Mouse (Mus musculus): ENCODE measurements around the gene Sf3a3.
"Not testable (repeated sequence)": the region's sequence is repeated elsewhere in the genome, so short reads cannot be mapped to it uniquely, and the experiment has no call there.

The Sf3a3 gene

DNA sequence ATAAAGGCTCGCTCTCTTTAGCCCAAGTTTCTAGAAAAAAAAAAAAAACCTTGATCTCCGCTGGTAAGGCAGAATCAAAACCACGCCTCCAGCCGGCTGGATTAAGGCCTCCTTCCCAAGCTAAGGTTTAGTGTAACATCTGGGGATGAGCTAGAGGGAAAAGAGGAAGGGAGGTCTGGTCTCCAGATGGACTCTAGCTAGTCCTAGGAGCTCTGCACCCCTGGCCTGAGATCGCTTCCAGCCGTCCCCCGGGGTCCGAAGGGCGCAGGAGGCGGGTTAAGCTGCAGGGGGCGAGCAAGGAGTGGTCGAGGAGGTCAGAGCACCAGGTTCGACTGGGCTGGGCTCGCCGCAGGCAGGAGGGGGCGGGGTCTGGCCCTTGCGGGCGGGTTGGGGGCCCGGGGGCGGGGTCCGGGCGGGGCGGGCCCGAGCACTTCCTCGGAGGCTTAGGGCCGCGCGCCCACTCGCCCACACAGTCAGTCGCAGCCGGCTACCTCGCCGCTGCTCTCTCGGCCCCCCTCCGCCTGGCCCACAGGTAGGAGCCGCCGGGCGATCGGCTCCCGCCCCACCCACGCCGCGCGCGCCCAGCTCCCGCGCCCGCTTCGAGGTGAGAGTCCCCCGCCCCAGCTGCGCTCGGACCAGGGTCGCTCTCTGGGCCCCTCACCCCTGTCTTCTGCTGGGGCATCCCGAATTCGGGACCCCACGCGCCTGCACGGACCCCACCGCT is 14.2 kb upstream of the Sf3a3 start, which contains the start of gene Fhl3:
TSS of gene Fhl3 (plus strand) at position 454 of the 724 bp plus-strand sequence.
- DNase-seq (ENCODE audit: low spot score), result no peak

DNA sequence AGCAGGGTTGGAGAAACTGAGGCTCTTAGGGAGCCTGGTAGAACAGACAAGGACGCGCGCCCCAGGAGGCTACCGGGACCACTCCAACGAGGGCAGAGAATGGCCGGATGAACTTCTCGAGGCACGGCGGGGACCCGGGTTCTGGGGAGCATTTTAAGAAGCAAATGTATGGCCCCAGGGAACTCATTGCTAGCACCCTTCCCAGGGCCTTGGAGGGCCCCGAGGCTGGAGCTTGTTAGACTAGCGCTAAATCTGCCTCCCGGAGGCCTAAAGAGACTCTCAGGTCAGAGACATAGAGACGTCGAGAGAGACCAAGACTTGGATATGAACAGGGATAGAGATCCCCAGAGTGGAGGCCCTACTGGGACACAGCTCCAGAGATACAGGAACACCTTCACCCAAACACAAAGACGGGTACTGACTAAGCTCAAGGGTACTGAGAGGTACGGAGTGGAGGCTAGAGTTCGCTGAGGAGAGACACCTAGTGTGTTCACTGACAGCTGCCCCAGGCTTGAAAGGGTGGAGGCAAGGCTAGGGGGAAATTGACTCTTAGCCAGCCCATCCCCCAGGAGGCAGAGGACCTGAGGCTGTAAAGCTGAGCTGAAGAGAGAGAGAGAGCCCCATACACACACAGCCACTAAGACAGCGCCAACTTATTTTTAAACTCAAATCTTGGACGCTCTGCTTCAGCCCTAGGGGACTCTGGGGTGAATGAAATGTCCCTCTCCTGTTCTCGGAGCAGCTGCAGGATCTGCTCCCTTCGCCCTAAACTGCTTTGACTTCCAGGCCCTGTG is 13.3 kb upstream of the Sf3a3 start:
- DNase-seq (ENCODE audit: low spot score), result no peak

DNA sequence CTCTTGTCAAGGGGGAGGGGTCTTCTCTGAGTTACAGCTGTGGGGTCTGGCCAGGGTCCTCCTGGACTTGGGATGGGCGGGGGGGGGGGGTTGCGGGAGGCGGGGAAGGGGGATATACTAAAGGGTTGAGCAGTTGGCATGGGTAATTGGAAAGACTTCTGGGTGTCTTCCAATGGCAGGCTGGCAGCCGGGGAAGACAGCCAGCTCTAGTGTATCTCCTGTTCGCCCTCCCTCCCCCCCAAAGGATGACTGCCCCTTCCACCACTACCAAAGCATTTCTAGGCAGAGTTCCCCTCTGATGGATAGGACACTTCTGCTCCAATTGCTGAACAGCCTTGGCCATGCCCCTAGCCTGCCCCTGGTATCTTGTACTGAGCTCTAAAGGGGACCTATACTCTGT is 12.7 kb upstream of the Sf3a3 start:
- DNase-seq (ENCODE audit: low spot score), result no peak

DNA sequence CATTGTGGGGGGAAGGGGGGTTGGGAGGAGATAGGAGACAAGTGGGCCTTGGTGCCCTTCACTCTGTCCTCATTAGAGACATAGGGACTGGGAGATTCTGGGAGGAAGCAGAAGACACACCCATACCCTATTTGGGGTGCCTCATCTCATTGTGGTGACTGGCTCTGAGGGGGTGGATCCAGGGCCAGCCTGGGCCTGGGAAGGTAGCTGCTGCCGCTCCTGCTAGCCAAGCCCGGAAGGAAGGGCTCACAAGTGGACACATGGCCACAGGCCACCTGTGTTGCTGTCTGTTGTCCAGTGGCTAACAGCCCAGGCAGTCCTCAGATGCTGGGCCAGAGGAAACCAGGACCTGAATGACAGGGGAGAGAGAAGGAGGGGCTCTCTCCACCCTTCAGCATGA is 11.2 kb upstream of the Sf3a3 start:
- DNase-seq (ENCODE audit: low spot score), result no peak

DNA sequence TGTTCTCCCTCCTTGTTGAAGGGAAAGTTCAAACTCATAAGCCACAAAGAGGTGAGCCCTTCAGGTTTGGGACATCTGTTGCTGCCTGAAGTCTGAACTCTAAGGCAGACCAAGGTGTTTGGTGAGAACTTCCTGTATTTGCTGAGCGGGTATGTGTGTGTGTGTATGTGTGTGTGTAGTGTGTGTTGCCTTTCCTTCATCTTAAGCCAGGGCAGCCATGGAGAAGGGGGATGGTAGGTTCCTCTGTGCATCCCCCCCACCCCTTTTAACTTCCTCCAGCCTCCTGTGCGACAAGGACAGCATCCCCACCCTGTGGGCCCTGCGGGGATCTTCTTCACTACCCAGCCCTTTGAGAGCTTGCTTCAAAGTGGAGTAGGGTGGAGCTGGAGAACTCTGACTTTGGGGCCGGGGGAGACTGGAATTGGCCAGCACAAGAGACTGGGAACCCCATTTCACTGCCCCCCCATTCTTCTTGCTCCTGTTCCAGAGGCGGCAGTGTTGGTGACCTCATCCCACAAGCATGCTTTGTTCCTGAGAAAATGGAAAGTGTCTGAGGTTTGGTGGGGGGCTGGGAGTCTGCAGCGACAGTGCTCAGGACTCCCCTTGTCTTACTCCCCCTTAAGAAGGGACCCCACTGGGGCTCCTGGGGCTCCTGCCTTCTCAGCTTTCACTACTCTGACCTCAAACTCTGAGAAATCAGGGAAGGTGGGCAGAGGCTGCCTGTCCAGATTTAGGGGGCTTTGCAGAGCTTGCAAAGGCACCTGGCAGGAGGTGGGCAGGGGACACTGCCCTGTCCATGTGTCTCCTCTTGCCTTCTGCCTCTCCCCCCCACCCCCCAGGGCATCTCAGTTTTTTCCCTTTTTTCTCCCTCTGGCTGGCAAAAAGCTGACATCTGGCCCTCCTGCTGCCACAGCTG is 10.4 kb upstream of the Sf3a3 start:
- DNase-seq (ENCODE audit: low spot score), result no peak

DNA sequence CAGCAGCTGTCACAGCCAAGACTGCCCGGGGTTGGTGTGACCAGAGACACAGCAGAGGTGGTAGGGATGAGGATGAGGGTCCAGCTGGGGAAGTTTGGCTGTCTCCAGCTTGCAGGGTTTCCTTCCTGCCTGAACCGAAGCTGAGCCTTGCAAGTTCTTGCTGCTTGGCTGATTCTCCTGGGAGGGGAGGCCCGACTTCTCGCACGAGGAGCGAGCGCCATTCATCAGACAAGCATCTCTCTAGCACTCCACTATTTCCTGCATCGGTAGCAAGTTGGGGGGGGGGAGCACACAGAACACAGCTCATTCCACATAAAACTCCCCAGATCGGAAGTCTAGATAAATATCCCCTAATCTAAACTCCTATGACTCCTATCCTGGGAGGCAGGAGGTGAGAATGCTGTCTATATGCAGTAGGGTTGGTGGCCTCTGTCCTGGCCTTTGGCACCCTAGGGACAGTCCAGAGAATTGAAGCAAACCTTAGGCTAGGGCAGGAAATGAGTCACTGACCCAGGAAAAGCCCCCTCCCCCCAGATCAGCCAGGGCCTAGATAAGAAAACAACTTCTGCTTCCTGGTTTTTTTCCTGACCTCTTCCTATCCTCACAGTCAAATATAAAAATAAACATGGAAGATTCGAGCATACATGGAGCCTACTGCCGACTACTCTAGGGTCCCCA is 9.6 kb upstream of the Sf3a3 start:
- DNase-seq (ENCODE audit: low spot score), result no peak

DNA sequence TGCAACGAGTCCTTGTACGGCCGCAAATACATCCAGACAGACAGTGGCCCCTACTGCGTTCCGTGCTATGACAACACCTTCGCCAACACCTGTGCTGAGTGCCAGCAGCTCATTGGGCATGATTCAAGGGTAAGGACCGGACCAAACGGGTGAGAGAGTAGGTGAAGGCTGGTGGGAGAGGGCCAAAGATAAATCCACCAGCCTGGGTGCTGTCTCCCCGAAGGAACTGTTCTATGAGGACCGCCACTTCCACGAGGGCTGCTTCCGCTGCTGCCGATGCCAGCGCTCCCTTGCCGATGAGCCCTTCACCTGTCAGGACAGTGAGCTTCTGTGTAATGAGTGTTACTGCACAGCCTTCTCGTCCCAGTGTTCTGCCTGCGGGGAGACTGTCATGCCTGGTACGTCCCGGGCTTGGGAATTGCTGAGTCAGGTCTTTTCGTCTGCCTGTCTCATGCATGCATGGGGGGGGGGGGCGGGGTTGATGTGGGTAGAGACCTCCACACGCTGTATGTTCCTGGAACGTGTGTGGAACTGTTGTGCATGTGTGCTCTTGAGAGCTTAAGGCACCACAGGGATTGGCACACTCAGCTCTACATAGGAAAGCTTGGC is 8.8 kb upstream of the Sf3a3 start:
- DNase-seq (ENCODE audit: low spot score), result no peak

DNA sequence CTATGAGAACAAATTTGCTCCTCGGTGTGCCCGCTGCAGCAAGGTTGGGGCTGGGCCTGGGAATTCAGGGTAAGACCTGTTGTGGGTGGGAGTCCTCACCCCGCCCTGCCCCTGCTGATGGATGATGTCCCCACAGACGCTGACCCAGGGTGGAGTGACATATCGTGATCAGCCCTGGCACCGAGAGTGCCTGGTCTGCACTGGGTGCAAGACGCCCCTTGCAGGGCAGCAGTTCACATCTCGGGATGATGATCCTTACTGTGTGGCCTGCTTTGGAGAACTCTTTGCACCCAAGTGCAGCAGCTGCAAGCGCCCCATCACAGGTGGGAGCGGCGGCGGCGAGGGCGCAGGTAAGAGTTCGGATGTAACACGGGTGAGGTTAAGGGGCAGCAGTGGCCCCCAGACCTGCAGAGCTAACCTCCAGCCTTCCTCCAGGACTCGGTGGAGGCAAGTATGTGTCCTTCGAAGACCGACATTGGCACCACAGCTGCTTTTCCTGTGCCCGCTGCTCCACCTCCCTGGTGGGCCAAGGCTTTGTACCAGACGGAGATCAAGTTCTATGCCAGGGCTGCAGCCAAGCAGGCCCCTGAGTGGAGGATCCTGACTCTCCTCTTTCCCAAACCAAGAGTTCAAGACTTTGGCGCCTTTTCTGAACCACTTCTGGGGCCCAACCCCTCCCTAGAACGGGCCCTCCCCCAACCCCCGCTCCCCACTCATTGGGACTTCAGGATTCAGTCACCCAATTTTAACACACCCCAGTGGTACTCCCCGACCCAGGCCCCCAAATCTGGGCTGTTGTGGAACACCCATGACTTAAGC is 7.0 kb upstream of the Sf3a3 start:
- DNase-seq (ENCODE audit: low spot score), result not testable (repeated sequence)

DNA sequence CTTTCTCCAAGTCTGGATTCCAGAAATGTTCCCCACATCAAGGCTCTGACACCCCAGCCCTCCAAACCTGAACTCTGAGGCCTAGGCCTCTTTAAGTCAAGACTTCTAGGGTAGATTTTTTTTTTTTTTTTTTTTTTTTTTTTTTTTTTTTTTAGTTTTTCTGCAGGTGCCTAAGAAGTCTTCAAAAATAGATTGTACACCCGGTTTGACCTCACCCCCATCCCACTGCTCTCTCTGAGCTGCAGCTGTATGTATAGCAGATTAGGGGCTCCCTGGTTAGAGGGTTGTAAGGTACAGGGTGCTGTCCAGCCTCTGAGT is 6.4 kb upstream of the Sf3a3 start:
- DNase-seq (ENCODE audit: low spot score), result not testable (repeated sequence)

DNA sequence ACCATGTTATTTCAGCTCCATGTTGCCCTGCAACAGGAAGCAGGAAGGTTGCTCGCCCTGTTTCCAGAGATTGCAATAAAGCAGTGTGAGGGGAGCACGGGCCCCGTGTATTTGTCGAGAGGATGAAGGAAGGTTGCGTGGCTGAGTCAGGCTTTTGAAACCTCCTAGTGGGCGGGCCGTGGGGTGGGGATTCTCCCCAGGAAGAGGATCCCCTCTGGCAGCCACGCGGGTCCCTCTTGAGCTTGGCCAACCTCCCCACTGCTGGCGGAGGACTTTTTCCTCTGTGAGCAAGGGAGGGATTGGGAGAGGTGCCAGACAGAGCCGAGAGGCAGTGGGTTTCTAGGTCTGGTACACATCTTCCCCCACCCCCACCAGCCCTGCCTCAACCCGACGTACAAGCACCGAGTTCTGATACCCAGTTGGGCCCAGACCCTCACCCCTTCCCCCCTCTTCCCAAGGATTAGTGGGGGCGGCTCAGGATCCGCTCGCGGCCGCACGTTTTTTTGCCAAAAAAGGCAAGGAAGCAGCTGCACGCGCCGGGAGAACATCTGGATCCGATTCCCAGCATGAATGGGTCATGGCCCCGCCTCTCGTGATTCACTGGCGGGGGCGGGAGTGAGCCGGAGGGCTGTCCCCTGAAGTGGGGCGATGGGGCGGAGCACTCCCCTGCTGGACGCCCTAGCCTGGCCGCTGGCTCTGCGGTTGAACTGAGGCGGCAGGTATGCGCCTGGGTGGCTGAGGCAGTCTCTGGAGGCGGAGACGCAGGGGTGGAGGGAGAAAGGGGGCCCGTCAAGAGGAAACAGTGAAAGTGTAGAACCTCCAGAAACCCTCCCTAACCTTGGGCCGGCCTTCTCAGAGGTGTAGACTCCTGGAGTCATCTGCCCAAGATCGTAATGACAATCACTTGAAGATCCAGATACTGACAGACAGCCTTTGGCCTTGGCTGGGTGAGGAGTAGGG is 5.8 kb upstream of the Sf3a3 start:
- DNase-seq (ENCODE audit: low spot score), result peak; percentile 85

DNA sequence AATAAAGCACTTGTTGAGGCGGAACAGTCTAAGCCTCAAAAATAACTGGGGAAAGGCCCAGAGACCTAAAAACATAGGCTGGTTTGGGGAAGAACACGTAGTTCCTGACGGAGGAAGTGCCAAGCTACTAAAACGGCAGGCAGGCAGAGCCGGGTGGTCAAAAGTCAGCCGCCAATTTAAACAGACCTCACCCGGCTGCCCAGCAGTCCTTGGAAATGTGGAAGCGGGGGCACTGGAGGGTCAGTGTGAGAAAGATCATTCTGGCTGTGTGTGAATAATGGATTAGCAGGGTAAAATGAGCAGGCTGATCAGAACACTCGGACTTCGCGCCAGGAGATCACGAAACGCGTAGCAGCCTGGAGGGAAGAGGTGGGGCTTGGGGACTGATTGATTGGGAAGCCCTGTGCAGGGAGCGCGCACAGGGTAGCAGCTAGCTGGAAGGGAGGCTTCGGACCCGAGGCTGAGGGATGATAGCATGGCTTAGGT is 4.6 kb upstream of the Sf3a3 start:
- DNase-seq (ENCODE audit: low spot score), result no peak

DNA sequence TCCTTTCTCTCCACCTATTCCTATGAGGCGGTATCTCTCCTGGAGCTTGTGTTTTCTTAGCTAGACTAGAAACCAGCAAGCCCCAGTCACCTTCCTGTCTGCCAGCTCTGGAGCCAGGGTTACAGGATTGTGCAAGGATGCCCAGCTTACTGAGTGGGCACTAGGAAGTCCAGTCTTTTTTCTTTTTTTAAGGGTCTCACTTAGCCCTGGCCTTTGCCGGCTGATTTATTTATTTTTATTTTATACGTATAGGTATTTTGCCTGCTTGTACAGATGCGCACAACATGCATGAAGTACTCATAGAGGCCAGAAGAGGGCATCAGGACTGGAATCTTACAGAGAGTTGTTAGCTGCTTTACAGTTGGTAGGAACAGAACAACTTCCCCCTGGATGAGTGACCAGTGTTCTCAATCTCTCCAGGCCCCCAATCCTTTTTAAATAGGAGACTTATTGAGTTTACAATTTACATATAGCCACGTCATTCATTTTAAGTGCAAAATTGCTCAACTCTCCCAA is 3.7 kb upstream of the Sf3a3 start:
- DNase-seq (ENCODE audit: low spot score), result no peak

DNA sequence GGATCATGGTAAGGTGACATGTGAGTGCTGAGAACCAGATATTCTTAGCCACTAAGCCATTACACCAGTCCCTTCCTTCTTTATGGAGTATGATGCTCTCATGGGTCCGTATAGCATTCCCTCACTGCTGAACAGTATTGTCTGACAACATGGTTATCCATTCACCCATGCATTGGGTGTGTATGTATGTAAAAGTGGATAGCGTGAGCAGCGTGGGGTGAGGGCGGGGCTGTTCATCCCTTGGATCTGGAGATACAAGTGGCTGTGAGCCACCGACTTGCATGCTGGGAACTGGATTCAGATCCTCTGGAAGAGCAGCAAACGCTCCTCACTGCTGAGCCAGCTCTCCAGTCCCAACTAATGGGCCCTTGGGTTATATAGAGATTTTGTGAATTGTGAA is 2.0 kb upstream of the Sf3a3 start:
- DNase-seq (ENCODE audit: low spot score), result no peak

DNA sequence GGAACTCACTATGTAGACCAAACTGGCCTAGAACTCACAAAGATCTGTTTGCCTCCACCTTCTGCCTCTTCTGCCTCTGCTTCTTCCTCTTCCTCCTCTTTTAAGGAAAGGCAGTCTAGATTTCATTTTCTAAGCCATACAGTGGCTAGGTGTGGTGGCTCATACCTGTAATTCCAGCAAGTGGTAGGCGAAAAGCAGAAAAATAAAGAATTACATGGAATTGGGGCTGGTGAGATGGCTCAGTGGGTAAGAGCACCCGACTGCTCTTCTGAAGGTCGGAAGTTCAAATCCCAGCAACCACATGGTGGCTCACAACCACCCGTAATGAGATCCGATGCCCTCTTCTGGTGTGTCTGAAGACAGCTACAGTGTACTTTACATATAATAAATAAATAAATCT is 726 bp upstream of the Sf3a3 start:
- DNase-seq (ENCODE audit: low spot score), result not testable (repeated sequence)

DNA sequence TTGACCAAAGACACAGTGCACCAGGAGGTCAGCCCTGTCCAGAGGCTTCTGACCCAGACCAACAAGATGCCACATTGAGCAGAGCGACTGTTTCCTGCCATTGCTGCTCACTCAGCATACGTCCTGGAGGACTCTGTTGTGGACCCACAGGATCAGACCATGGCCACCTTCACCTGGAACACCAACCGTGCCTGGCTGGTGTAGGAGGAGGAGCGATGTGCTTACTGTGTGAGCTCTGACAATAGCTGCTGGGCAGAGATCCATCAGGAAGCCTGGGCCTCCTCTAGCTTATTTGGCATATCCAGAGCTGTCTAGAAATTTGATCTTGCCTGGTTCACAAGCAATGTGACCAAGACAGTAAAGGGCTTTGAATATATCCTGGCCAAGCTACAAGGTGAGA is 4.5 kb downstream of the Sf3a3 start:
- DNase-seq (ENCODE audit: low spot score), result no peak

DNA sequence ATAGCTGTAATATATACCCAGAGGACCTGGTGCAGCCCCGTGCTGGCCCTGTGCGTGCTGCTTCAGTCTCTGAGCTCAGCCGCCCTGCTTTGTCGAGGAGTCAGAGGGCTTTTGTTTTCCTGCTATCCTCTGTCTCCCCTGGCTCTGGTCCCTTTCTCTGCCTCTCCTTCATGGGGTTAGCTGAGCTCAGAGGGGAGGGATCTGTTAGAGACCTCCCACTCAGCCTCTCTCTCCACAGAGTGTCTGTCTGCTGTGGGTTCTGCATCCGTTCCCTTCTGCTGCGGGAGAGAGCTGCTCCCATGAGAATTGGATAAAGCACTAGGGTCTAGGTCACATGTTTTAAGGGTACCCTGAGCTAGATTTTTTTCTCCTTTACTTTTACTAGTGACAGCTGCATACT is 11.5 kb downstream of the Sf3a3 start:
- DNase-seq (ENCODE audit: low spot score), result no peak

DNA sequence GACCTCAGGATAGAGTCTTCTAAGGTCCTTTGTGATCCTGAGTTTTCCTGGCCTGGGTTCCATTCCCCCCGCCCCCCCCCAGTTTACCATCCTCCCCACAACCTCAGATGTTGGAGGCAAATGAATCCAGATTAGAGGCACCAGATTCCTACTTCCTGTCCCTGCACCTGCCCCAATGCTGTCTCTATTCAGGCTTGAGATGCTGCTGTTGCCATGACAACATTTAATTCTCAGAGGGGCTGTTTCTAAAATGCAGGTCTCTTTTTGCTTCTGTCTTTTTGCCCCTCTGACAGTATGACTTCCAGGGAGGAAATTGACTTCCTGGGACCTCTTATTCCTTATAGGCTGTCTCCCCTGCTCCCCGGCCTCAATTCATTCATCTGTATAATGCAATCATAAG is 22.4 kb downstream of the Sf3a3 start:
- DNase-seq (ENCODE audit: low spot score), result no peak

DNA sequence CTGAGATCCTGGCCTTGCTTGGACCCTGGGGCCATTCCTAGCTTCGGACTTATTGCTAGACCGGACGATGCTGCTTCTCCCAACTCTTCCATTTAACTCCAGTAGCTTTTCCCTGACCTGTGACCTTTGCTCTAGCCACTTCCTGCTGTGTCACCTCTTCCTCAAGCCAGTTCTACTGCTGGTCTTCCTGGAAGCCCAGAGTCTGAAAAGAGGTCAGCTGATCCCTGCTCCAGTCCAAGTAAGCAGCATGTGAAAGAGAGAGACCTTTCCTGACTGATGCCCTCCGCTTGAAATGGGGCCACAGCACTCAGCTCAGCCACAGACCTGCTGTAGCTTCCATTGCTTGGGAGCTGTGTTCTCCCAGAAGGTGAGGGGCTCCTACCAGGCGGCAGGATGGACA is 22.9 kb downstream of the Sf3a3 start:
- no peak for DNase-seq (ENCODE audit: low spot score)

DNA sequence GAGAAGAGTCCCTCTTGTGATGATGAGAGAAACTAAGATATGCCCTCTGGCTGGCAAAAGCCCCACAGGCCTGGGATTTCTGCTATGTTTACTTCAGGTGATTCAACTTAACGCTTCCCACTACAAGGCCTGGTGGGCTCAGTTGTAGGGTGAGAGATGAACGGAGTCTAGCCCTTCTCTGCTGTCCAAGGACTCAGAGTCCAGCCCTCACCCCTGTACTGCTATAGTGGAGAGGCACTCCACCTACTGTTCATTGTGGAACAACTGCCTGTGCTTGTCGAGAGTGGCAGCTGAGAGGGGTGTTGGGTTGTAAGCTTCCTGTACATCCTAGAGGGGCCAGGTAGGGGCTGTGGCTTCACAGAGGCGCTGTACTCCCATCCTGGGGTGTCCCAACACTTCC is 23.4 kb downstream of the Sf3a3 start:
- DNase-seq (ENCODE audit: low spot score), result no peak

Measured in ovary, postnatal 14 days (tissue).